Mouse (Mus musculus): ENCODE results near the gene Flt3. TPM values are rescaled to one million over a fixed set of nuclear protein-coding genes. Genes with fewer than 3 reads are reported as not detected.

Flt3 gene
- total and polyA plus RNA-seq, 3 experiments, result 0.76 to 3.3 (median 2.3) TPM

DNA sequence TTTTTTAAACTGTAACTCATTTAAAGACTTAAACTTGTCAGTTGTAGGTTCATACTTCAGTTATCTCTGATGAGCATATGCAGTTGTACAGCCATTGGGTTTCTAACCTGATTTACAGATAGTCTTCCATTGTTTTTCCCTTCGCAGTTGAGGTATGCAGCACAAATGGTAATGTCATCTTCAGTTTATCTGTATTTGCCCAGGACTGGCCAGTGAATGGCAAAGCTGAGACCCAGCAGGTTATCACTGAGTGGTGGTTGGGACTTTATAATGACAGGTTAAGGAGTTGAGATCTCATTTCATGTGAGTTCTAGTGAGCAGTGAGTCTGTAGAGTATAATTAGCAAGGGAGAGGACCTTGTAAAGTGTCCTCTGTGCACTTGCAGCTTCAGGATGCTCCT lies 41.7 kb upstream of the Flt3 start:
- Histone ChIP-seq H3K79me2 (replicated peaks; ENCODE audit: control insufficient read depth, extremely low read depth, insufficient read depth, poor library complexity, severe bottlenecking) (peaks cover 74% of the 10 kb centered on the region), H3K4me2 (ENCODE audit: insufficient read depth, low read depth, poor library complexity, severe bottlenecking) (no peak overlapping the region), H3K27ac (ENCODE audit: insufficient read depth, low read depth) (no peak overlapping the region), H3K36me3 (replicated peaks in 1 of 2; ENCODE audit: control insufficient read depth in 1 of 2, insufficient read depth in 1 of 2, low read length in 1 of 2) (peaks cover 8 to 70% of the 10 kb centered on the region in 2 experiments), H3K9me3 (replicated peaks; ENCODE audit: low read length) (no peaks in the 10 kb centered on the region), H3K4me1 (ENCODE audit: control insufficient read depth in 1 of 2, insufficient read depth in 2 of 2) (peaks cover 0 to 1% of the 10 kb centered on the region in 2 experiments; a peak in 3 of 4 replicates), H3K27me3 (replicated peaks) (no peaks in the 10 kb centered on the region), H3K4me3 (replicated peaks in 1 of 3; ENCODE audit: low read depth in 2 of 3, low read length in 2 of 3, poor library complexity in 1 of 3) (no peak overlapping the region), H3K9ac (ENCODE audit: insufficient read depth, low read depth) (no peak overlapping the region)
- no peak for TF ChIP-seq RAD21 (IDR thresholded peaks at IDR 0.05; ENCODE audit: low read depth, low read length)
- no peak for TF ChIP-seq CTCF (conservative IDR thresholded peaks at IDR 0.05 in 1 of 2, IDR thresholded peaks at IDR 0.05 in 1 of 2; ENCODE audit: low read depth in 2 of 2, low read length in 2 of 2)
- TF ChIP-seq POLR2A (IDR thresholded peaks at IDR 0.05; ENCODE audit: low read depth, low read length), result no peak
- no peak for TF ChIP-seq MAZ (IDR thresholded peaks at IDR 0.05; ENCODE audit: low read depth, low read length)
- TF ChIP-seq NELFE (IDR thresholded peaks at IDR 0.05; ENCODE audit: low read depth, low read length), result no peak
- TF ChIP-seq SIN3A (IDR thresholded peaks at IDR 0.05; ENCODE audit: low read length), result no peak
- no peak for TF ChIP-seq PAX5 (IDR thresholded peaks at IDR 0.05; ENCODE audit: low read length)
- DNase-seq (ENCODE audit: extremely low read depth), result no peak
- in situ Hi-C loops (cut with MboI; ENCODE audit: low pct_ligation_motif_present, low pct_unique_long_range_greater_than_20kb, low sequenced_read_pairs) (no loop called here), dilution Hi-C loops (cut with MboI; ENCODE audit: extremely low pct_ligation_motif_present, extremely low pct_unique_long_range_greater_than_20kb, low sequenced_read_pairs) (no loop called here)

DNA sequence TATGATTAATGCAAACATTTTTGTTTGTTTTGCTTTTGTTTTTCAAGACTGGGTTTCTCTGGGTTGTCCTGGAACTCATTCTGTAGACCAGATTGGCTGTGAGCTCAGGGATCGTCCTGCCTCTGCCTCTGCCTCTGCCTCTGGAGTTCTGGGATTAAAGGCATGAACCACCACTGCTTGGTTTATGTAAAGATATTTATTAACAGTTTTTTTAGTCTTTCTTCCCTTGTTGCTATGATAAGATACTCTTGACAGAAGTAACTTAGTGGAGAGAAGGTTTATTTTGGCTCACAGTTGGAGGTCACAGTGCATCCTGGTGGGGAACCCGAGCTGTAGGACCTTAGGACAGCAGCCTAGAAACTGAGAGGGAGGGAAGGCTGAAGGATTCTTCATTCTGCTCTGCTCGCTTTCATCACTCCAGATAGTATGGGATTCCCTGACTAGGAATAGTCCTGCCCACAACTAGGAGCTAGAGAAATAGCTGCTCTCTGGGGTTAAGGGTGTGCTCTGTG lies 40.8 kb upstream of the Flt3 start:
- in situ Hi-C loops (cut with MboI; ENCODE audit: low pct_ligation_motif_present, low pct_unique_long_range_greater_than_20kb, low sequenced_read_pairs) (no loop called here), dilution Hi-C loops (cut with MboI; ENCODE audit: extremely low pct_ligation_motif_present, extremely low pct_unique_long_range_greater_than_20kb, low sequenced_read_pairs) (no loop called here)
- Histone ChIP-seq H3K79me2 (replicated peaks; ENCODE audit: control insufficient read depth, extremely low read depth, insufficient read depth, poor library complexity, severe bottlenecking) (peaks cover 75% of the 10 kb centered on the region), H3K27ac (ENCODE audit: insufficient read depth, low read depth) (no peak overlapping the region), H3K4me2 (ENCODE audit: insufficient read depth, low read depth, poor library complexity, severe bottlenecking) (no peak overlapping the region), H3K4me3 (replicated peaks in 1 of 3; ENCODE audit: low read depth in 2 of 3, low read length in 2 of 3, poor library complexity in 1 of 3) (no peak overlapping the region), H3K27me3 (replicated peaks) (no peaks in the 10 kb centered on the region), H3K36me3 (replicated peaks in 1 of 2; ENCODE audit: control insufficient read depth in 1 of 2, insufficient read depth in 1 of 2, low read length in 1 of 2) (peaks cover 8 to 73% of the 10 kb centered on the region in 2 experiments), H3K9ac (ENCODE audit: insufficient read depth, low read depth) (no peak overlapping the region), H3K9me3 (replicated peaks; ENCODE audit: low read length) (no peaks in the 10 kb centered on the region), H3K4me1 (ENCODE audit: control insufficient read depth in 1 of 2, insufficient read depth in 2 of 2) (peaks cover 0 to 8% of the 10 kb centered on the region in 2 experiments; a peak in 2 of 4 replicates)
- no peak for DNase-seq (ENCODE audit: extremely low read depth)
- no peak for TF ChIP-seq MEF2A (IDR thresholded peaks at IDR 0.05; ENCODE audit: borderline replicate concordance, low read depth, low read length)
- TF ChIP-seq USF1 (IDR thresholded peaks at IDR 0.05; ENCODE audit: low read depth, low read length), result no peak
- TF ChIP-seq ZNF384 (IDR thresholded peaks at IDR 0.05; ENCODE audit: low read depth, low read length), result no peak
- TF ChIP-seq ZMIZ1 (IDR thresholded peaks at IDR 0.05; ENCODE audit: low read depth, low read length), result no peak
- no peak for TF ChIP-seq POLR2A (IDR thresholded peaks at IDR 0.05; ENCODE audit: low read depth, low read length)
- no peak for TF ChIP-seq ZKSCAN1 (IDR thresholded peaks at IDR 0.05; ENCODE audit: borderline replicate concordance, low read depth, low read length)
- TF ChIP-seq MAFK (IDR thresholded peaks at IDR 0.05; ENCODE audit: insufficient replicate concordance, low read length), result no peak
- TF ChIP-seq CTCF (conservative IDR thresholded peaks at IDR 0.05 in 1 of 2, IDR thresholded peaks at IDR 0.05 in 1 of 2; ENCODE audit: low read depth in 2 of 2, low read length in 2 of 2), result no peak
- no peak for TF ChIP-seq MXI1 (IDR thresholded peaks at IDR 0.05; ENCODE audit: low read depth, low read length)
- no peak for TF ChIP-seq TBP (conservative IDR thresholded peaks at IDR 0.05; ENCODE audit: low read depth, low read length)
- no peak for TF ChIP-seq KAT2A (IDR thresholded peaks at IDR 0.05; ENCODE audit: insufficient replicate concordance, low read length)
- TF ChIP-seq MYC (IDR thresholded peaks at IDR 0.05; ENCODE audit: low read depth, low read length), result no peak
- TF ChIP-seq SMC3 (IDR thresholded peaks at IDR 0.05; ENCODE audit: low read depth, low read length), result no peak
- TF ChIP-seq ELF1 (IDR thresholded peaks at IDR 0.05; ENCODE audit: low read depth, low read length), result no peak
- TF ChIP-seq MAZ (IDR thresholded peaks at IDR 0.05; ENCODE audit: low read depth, low read length), result no peak
